Mouse (Mus musculus): ENCODE measurements around the gene Schip1.

- TF ChIP-seq POLR2A (IDR thresholded peaks at IDR 0.05; ENCODE audit: borderline replicate concordance, extremely low read depth, low read depth, low read length) (no peak), CTCF (IDR thresholded peaks at IDR 0.05; ENCODE audit: insufficient read depth, low read length) (no peak)
These were observed 181.6 kb downstream of the Schip1 start for GRCm38 (mm10) chr3:68246154-68246553.

Measured in lung, adult 2 months (tissue).